Mouse (Mus musculus) embryonic fibroblast, embryonic 13.5 days (primary cell): ENCODE measurements around the gene Mlana.

Experiments used
- CTCF ChIP-seq: IDR thresholded peaks from 2 replicates; pipeline ENCODE4 v1.5.1; 2011; ENCODE audit warnings: mild to moderate bottlenecking, control low read depth, low read length, moderate library complexity, borderline replicate concordance; ENCODE audit not compliant: insufficient read depth
- POLR2A ChIP-seq: IDR thresholded peaks from 2 replicates; pipeline ENCODE4 v1.6.1; 2011; ENCODE audit warnings: low read depth, mild to moderate bottlenecking, control low read depth, low read length, moderate library complexity

- no peak for TF ChIP-seq CTCF
- no peak for TF ChIP-seq POLR2A
Observed at GRCm38 (mm10) chr19:29678181-29678778, 19.3 kb upstream of the Mlana start.
